In the genomic region with DNA sequence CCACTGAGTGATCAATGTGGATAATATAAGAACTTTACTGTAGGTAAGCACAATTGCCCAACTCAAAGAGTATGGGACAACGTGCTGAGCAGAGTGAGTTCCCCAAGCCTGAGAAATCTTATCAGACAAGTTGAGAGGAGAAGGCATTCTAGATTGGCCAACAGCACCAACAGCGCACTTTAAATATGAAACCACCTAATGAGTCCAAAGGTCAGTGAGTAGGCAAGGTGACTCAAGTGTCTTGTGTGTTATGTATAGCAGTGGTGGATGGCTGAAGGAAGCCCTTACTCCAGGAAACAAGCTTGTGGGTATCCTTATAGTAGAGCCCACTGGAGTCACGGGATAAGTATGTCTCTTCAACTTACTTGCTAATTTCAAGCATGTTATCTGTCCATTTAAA, we compare ENCODE assay signal across 15 mouse cellular contexts. TPM values are rescaled to one million over a fixed set of nuclear protein-coding genes. Genes with fewer than 3 reads are reported as not detected.
"Had no signal": no experiment of that assay in that cellular context is flagged by ENCODE, and none has a peak within 500 bp of the region (broad histone marks: within the 10 kb centered on the region; RNA-seq: fewer than 3 reads in every experiment).

No protein-coding gene starts in this region.

- H3K36me3 ChIP-seq: midbrain, embryonic 13.5 days; midbrain, embryonic 15.5 days; neural tube, embryonic 12.5 days had no signal

- H3K9ac ChIP-seq: liver, embryonic 14.5 days; lung, embryonic 14.5 days; midbrain, embryonic 13.5 days; midbrain, embryonic 15.5 days; neural tube, embryonic 12.5 days had no signal

- ATAC-seq: midbrain, embryonic 13.5 days; midbrain, embryonic 15.5 days had no signal

- H3K4me2 ChIP-seq: lung, embryonic 14.5 days; midbrain, embryonic 11.5 days; midbrain, embryonic 13.5 days; midbrain, embryonic 15.5 days; neural tube, embryonic 12.5 days had no signal

- H3K27me3 ChIP-seq: midbrain, embryonic 13.5 days; midbrain, embryonic 15.5 days; neural tube, embryonic 12.5 days had no signal

- H3K4me3 ChIP-seq: midbrain, embryonic 13.5 days; midbrain, embryonic 15.5 days; neural tube, embryonic 12.5 days had no signal

- H3K27ac ChIP-seq: liver, embryonic 14.5 days; midbrain, embryonic 13.5 days; midbrain, embryonic 15.5 days; neural tube, embryonic 12.5 days had no signal

- H3K9me3 ChIP-seq: midbrain, embryonic 13.5 days; midbrain, embryonic 15.5 days; neural tube, embryonic 12.5 days had no signal

- DNase-seq: lung, adult 18-20 months; lung, embryonic 14.5 days; lung, postnatal 10 days; lung, postnatal 4 days; right cerebral cortex, postnatal 14 days; thymus, adult 2 months; thymus, postnatal 25 days; thymus, postnatal 4 days had no signal

RNA-seq across cellular contexts. Expression of gene Slit3, which starts 38.7 kb away (rescaled TPM):
- total RNA-seq: monocyte, adult 5-6 weeks; neutrophil, adult 5-6 weeks had no signal
